Mouse (Mus musculus): ENCODE results near the gene Tnfrsf1b.

DNA sequence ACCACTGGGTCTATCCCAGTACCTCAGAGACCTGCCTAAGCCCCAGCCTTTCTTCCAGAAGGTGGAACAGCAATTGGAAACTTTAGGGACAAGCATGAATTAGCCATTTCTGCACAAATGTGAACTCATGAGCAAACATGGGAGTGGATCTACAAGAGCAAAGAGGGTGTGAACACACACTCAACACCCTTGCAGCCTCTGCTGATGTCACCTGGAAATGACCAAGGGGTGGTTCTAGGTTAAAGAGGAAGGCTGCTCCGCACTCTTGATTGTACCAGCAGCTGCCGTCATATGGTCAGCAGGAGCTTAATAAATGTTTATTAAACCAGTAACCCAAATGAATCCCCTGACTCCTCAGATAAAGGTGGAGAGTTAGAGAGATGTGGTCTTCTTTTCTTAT, 16.0 kb downstream of the Tnfrsf1b start:
- no peak for TF ChIP-seq CTCF (IDR thresholded peaks at IDR 0.05; ENCODE audit: insufficient read depth, low read length)
- no peak for TF ChIP-seq POLR2A (IDR thresholded peaks at IDR 0.05; ENCODE audit: borderline replicate concordance, extremely low read depth, low read depth, low read length)

Data from lung, adult 2 months (tissue).